Mouse (Mus musculus) layer of hippocampus, postnatal 14 days (tissue): Measurements from ENCODE around the gene L3mbtl2. TPM values are rescaled to one million over a fixed set of nuclear protein-coding genes. Genes with fewer than 3 reads are reported as not detected.
A peak's percentile ranks its signal among the peaks of the same experiment; 100 is the strongest.
"Not testable (repeated sequence)": the region's sequence is repeated elsewhere in the genome, so short reads cannot be mapped to it uniquely, and the experiment has no call there.

Experiments
- DNase-seq, 2 experiments: peaks; one replicate each; pipeline ENCODE4 v3.0.0; 2021 to 2022; ENCODE audit warnings: low spot score in 2 of 2, mixed read lengths in 1 of 2
- long read RNA-seq, 2 experiments: library from polyadenylated mRNA; stranded (forward); transcript quantifications; one replicate each; pipeline ENCODE4 v2.0.0; 2021
- total RNA-seq, 2 experiments: library from RNA; stranded (reverse); gene quantifications; 2 replicates each; pipeline ENCODE4 v1.2.3; 2021

The L3mbtl2 gene
- total RNA-seq, result 10 to 100 TPM; 37.7 to 38.8 TPM
- long read RNA-seq, experiment 1, transcript L3mbtl2-201 (17 exons, 3,487 nt), result major isoform, 42 of 48 reads
- long read RNA-seq, experiment 1, partial matches to known transcripts, result 0 of 48 reads
- long read RNA-seq, experiment 1, other reads (novel, unspliced or antisense), result 5 of 48 reads
- long read RNA-seq, experiment 2, full-length matches to known transcripts, result 60 of 71 reads
- long read RNA-seq, experiment 2, partial matches to known transcripts, result 6 of 71 reads
- long read RNA-seq, experiment 2, other reads (novel, unspliced or antisense), result 5 of 71 reads

- DNase-seq, result peak; percentile 85 to 93
These were observed at the start of gene L3mbtl2 for GRCm38 (mm10) chr15:81663697-81664561. Gene L3mbtl2 (plus strand): TSS chr15:81663889.

GRCm38 (mm10) chr15:81649516-81650455 is 13.9 kb upstream of the L3mbtl2 start:
- DNase-seq, result no peak

- no peak for DNase-seq
These were observed 13.1 kb upstream of the L3mbtl2 start for GRCm38 (mm10) chr15:81650636-81651035.

DNA sequence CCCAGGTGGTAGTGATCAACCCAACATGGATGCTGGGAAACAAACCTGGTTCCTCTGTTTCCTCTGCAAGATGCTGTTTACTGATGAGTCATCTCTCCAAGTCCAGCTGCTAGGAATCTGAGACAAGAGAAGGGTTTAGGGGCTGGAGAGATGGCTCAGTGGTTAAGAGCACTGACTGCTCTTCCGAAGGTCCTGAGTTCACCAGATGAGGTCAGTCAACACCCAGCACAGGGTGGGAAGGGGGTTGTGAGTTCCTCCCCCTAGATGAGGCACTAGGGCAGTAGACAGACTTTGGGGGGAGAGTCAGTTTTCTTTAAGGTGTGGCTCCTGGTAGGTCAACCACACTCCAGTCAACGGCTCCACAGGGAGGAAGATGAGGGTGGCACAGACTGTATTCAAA is 2.0 kb upstream of the L3mbtl2 start:
- DNase-seq, result no peak

- DNase-seq, result no peak
These were observed 408 bp upstream of the L3mbtl2 start for GRCm38 (mm10) chr15:81663281-81663680.

DNA sequence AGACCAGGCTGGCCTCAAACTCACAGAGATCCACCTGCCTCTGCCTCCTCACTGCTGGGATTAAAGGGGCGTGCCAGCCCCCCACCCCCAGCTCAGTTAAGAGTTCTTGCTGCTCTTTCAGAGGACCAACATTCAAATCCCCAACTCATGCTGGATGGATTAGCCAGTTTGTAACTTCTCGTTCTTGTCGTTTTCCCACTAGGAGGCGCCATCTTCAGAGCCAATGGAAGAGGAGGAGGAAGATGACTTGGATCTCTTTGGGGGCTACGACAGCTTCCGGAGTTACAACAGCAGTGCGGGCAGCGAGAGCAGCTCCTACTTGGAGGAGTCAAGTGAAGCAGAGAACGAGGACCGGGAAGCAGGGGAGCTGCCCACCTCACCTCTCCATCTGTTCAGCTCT is 3.3 kb downstream of the L3mbtl2 start:
- DNase-seq, result no peak

GRCm38 (mm10) chr15:81670231-81670640 is 6.5 kb downstream of the L3mbtl2 start:
- peak in 1 of 2 experiments; percentile 40 for DNase-seq

- no peak for DNase-seq
These were observed 12.9 kb downstream of the L3mbtl2 start for GRCm38 (mm10) chr15:81676637-81677036.

DNA sequence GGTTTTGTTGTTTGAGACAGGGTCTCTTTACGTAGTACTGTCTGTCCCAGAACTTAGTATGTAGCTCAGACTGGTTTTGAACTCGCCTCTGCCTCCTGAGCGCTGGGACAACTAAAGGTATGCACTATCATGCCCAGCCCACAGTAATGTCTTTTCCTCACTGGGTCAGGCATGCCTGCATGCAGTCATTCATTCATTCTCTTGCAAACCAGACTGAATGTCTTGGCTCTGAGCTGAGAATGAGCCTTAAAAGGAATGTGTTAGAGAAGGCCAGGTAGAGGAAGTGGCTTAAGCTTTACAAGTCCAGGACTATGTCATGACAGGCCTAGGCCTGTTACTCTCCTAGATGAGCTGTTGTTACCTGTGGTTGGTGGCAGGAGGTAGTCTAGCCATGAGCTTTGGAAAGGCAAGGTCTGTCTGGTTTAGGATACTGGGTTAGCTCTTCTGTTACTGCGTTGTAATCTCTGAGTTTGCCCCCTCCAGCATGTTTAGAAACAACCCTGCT is 16.7 kb downstream of the L3mbtl2 start:
- DNase-seq, result no peak

DNA sequence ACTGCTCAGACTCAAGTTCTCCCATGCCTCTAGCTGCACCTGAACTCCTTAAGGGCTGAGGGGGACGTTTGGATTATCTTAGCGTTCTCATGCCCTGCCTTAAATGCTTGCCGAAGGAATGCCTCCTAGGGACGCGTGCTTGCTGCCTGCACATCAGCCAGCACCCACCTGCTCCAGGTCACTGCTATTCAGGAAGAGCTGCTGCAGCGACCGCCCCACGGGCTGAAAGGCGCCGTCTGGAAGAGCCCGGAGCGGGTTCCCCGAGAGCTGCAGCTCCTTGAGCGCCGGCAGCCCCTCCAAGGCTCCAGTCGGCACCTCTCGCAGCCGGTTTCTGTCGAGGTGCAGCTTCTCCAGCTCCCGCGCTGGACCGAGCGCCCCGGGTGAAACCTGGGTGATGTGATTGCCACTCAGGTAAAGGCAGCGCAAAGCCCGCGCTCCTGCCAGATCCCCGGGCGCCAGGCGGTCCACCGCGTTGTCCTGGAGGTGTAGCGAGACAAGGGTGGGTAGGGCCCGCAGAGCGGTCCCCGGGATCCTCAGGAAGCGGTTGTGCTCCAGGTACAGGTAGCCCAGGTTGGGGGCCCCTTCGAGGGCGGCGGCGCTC is 29.8 kb downstream of the L3mbtl2 start:
- no peak for DNase-seq

- DNase-seq, result peak; percentile 66 to 74
These were observed 30.5 kb downstream of the L3mbtl2 start for GRCm38 (mm10) chr15:81693967-81694881.

DNA sequence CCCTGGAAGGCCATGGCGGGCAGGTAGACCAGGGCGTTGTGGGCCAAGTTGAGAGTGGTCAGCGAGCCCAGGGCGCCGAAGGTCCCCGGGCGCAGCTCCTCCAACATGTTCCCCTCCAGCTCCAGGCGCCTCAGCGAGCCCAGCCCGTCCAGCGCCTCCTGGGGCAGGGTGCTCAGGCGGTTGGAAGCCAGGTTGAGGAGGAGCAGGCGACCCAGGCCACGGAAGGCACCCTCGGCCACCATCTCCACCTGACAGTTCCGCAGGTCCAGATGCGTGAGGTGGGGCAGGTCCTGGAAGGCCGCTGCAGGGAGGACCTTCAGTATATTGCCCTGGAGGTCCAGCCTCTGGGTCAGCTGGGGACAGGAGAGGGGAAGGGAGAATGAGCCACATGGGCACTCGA is 31.2 kb downstream of the L3mbtl2 start:
- no peak for DNase-seq

DNA sequence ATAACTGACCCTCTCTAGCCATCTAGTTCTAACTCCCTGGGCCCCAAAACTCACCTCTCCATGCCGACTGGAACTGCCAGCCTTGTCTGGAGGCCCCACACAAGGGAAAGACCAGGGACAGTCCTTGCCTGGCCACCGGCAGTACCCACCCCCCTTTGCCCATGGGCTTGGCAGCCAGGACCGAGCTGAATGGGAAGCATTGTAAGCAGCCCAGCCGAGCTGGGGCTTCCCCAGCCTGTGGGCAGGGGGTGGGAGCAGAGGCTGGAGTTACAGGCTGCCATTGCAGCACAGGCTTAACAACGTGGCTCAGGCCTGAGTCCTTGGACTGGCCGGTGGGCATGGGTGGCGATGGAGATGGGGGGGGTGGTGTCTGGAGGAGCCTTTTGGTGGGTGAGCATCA is 33.5 kb downstream of the L3mbtl2 start, which contains the start of gene Chadl:
Chadl (minus strand) TSS at position 113 of the 400 bp plus-strand sequence.
- peak; percentile 51 to 67 for DNase-seq

DNA sequence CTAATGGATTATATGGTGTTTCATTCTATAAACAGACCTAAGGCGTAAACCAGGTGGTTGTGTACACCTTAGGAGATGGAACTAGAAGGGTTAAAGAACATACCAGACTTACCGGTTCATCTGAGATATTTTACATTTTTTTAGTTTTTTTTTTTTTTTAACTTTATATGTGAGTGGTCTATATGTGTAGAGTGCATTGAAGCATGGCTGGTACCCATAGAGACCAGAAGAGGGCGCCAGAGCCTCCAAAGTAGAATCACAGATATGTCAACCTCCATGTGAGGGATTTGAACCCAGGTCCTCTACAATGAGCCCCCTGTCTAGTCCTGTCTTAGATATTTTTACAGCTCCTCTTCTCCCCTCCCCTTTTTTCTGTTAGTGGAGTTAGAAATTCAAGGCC is 34.2 kb downstream of the L3mbtl2 start:
- no peak for DNase-seq

DNA sequence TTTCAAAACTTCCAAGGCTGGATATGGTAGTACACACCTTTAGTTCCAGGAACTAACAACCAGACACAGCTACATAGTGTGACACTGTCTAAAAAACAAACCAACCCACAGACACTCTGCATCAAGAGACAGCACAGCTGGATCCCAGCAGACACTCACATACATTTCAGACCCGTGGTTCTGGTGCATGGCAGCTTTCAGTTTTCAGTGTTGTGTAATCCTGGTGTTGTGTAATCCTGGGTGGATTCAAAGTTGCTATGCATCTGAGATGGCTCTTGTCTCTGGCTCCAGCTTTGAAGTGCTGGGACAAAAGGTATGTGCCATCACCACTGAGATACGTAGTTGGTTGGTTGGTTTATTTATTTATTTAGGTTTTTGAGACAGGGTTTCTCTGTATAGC is 34.8 kb downstream of the L3mbtl2 start:
- DNase-seq, result no peak

DNA sequence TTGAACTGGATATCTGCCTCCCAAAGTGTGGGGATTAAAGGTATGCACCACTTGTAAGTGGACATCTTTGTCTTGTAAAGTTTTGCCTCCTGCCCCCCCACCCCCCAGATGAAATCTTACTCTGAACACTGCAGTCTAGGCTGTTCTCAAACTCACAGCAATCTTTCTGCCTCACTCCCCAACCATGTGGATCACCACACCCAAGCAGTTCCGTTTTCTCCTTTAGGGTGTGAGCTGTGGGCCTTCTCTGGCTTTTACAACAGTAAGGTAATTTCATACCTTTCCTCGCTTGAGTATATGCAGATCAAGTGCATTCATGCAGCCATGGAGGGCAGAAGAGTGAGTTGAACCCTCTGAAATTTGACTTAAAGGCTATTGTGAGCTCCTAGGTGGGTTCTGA is 36.5 kb downstream of the L3mbtl2 start:
- DNase-seq, result no peak

GRCm38 (mm10) chr15:81700601-81701000 is 36.9 kb downstream of the L3mbtl2 start:
- DNase-seq, result no peak

DNA sequence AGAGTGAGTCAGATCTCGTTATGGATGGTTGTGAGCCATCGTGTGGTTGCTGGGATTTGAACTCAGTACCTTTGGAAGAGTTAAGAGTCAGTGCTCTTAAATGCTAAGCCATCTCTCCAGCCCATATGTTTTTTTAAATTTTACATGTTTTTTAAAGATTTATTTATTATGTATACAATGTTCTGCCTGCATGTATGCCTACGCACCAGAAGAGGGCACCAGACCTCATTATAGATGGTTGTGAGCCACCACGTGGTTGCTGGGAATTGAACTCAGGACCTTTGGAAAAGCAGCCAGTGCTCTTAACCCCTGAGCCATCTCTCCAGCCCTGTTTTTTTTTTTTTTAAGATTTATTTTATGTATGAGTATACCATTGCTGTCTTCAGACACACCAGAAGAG is 37.7 kb downstream of the L3mbtl2 start:
- not testable (repeated sequence) for DNase-seq

GRCm38 (mm10) chr15:81702306-81703093 is 38.8 kb downstream of the L3mbtl2 start:
- no peak for DNase-seq
